Mouse (Mus musculus): ENCODE data around the gene Rrm1.
A peak's percentile ranks its signal among the peaks of the same experiment; 100 is the strongest.
"Not testable (repeated sequence)": the region's sequence is repeated elsewhere in the genome, so short reads cannot be mapped to it uniquely, and the experiment has no call there.

Rrm1 gene

DNA sequence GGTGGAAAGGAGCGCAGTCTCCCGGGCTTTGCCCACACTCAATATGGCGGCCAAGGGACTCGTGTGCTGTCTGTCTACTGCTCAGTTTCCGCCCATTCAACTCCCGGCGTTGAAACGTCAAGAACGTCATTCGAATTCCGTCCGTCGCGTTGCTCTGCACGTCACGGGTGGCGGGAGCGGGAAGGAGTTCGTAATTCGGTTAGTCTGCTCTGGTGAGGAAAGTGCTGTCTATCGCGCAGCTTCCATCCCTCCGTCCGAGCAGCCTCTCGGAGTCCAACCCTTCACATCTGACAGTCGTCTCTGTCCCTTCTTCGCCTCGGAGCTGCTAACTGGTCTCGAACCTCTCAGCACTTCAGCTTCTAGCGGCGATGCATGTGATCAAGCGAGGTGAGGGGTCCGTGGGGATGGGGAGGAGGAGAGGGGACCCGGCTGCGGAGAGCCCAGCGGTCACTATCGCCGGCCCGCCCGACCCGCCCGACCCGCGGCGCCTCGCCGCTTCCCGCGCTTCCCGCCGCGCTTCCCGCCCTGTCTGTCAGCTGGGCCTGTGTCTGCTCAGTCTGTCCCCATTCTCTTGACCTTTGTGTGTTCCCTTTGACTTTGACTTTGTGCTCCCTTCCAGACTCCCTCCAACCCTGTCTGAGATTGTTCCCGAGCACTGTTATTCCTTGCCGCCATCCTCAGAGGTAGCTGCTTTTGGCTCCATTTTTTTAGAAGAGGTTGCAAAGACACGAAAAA, at the start of gene Rrm1:
Rrm1 (plus strand) TSS at position 39 of the 735 bp plus-strand sequence.
- peak; percentile 95 to 96 for DNase-seq

DNA sequence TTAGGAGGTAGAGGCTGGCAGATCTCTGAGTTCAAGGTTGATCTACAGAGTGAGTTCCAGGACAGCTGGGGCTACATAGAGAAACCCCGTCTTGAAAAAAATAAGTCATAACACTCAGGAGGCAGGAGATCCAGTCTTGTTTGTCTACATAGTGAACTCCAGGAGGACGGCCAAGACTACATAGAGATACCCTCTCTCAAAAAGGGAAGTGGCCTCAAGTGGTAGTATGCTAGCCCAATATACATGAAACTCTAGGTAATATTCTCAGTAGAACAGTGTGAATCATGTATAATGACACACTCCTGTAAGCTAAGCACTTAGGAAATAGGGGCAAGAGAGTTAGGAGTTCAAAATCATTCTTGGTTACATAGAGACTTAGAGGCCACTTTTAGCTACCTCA, 47.6 kb upstream of the Rrm1 start:
- no peak for DNase-seq

DNA sequence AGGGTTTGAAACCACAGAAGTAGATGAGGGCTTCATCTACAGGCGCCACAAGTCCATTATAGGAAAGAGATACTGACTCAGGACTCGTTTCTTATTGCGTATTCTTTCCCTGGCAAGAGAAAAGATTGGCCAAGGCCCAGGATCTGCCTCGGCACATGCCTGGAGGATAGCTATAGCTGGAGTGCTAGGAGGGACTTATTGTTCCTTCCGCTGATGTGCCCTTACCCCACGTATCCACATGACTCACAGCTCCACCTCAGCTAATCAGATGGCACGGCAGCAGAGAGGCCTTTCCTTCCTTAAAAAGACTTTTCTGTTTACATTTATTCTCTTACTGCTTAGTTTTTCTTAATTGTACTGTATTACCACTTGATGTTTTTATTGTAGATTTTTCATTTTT, 45.6 kb upstream of the Rrm1 start:
- DNase-seq, result no peak

DNA sequence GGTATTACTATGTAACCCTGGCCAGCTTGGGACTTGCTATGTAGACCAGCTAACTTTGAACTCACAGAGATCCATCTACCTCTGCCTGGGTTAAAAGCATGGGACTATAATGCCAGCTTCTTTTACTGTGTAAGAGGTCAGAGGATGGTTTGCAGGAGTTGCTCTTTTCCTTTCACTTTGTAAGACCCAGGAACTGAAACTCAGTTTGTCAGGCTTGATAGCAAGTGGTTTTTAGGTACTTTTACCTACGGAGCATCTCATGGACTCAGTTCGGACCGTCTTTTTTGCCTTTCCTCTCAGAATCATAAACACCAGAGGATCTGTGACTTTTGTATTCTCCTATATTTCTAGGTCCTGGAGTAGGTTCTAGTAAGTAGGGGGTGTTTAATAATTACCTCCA, 45.2 kb upstream of the Rrm1 start:
- DNase-seq, result no peak

DNA sequence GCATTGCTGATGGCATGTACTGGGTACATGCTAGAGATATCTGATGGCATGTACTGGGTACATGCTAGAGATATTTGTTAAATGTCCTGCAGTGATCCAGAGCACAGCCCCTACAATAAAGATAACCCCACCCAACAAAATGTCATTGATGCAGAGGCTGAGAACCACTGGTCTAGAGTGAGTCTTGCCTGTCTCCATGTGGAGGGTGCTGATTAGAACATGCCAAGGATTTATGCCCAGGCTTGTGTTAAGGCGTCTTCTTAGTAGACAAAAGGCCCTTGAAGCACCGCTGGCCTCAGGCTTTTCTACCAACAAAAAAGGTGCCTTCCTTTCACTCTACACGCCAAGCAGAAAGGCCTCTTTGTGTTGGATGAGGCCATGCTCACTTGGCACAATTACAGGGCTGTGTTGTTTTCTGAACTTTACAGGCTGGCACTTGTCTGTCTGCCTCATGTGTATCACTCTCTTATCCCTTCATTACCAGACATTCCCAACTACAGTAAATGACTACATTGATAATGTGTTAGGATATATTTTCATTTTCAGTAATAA, 42.2 kb upstream of the Rrm1 start:
- DNase-seq, result no peak

DNA sequence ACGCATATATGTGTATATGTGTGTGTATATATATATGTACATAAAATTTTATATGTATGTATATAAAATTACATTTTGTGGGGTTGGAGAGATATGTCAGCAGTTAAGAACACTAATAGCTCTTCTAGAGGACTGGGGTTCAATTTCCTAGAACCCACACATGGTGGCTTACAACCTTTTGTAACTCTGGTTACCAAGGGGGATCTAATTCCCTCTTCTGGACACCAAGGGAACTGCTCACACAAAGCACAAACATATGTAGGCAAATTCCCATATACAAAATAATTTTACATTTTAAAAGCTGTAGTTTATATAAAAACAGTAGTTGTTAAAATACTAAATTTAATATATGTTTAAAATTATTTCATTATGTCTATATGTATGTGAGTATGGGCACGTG, 37.4 kb upstream of the Rrm1 start:
- DNase-seq, result no peak

DNA sequence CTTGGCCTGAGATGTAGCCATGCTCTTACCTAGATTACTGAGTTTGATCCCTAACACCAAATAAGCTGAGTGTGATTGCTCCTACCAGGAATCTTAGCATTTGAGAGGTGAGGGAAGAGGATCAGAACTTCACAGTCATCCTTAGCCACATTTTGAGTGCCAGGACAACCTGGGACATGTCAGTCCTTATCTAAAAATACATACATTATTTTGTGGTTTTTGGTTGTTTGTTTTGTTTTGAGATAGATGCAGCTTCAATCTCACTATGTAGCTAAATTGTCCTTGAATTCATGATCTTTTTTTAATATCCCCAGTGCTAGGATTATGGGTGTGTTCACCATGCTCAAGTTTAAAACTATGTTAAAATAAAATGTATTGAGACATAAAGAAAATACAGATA, 34.1 kb upstream of the Rrm1 start:
- no peak for DNase-seq

DNA sequence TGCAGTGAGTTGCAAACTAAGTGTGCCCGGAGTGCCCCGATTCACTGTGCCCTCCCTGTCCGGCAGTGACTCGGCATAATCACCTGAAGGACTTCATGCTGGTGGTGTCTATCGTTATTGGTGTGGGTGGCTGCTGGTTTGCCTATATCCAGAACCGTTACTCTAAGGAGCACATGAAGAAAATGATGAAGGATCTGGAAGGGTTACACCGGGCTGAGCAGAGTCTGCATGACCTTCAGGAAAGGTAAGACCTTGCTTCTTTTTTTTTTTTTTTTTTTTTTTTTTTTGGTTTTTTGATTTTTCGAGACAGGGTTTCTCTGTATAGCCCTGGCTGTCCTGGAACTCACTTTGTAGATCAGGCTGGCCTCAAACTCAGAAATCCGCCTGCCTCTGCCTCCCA, 26.2 kb upstream of the Rrm1 start:
- DNase-seq, result not testable (repeated sequence)

DNA sequence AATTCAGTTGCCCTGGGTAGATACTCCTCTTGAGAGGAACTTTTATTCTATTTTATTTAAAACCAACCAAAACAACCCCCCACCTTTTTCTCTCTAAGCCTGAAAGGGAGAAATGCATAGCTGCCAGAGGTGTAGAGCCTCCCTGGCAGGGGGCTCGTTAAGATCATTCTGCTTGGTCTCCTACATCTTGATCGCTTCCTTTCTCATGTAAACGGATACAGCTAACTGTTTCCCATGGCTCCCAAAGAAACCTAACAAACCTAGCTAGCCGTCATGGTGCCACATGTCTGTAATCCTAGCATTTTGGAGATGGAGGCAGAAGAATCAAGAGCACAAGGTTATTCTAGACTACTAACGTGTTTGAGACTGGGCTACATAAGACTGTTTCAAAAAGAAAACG, 25.7 kb upstream of the Rrm1 start:
- DNase-seq, result no peak

DNA sequence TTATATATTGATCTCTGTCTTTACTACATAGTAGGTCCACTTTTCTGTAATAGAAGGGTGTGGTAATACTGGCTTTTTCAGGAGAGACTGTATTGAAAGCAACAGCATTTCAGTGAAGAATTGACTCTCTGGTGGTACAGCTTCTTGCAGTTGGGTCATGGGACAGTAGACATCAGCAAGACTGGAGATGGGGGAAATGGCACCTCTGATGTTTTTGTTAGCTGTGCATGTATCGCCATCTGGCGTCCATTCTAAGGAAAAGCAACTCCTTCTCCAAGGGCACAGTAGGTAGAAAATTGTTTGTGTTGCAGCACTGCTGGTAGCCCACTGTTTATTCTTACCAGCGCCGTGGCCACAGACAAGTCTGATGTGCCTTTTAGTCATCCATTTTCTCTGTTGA, 24.1 kb upstream of the Rrm1 start:
- peak; percentile 46 to 47 for DNase-seq

DNA sequence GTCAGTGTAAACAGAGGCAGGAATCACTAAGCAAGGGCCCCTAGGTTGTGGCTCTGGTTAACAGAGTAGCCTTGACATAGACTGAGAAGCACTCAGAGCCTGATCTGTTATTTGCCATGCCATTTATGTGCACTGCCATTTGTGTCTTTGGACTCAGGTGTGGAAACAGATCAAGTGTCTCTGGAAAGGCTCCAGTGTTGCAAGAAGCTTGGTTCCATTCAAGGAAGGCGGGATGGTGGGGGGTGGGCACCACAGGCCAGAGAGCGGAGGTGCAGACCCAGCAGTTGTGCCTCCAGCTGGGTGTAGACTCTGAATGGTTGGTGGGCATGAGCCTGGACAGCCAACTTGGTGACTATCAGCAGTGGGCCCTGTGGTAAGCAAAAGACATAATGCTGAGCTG, 19.5 kb upstream of the Rrm1 start:
- no peak for DNase-seq

DNA sequence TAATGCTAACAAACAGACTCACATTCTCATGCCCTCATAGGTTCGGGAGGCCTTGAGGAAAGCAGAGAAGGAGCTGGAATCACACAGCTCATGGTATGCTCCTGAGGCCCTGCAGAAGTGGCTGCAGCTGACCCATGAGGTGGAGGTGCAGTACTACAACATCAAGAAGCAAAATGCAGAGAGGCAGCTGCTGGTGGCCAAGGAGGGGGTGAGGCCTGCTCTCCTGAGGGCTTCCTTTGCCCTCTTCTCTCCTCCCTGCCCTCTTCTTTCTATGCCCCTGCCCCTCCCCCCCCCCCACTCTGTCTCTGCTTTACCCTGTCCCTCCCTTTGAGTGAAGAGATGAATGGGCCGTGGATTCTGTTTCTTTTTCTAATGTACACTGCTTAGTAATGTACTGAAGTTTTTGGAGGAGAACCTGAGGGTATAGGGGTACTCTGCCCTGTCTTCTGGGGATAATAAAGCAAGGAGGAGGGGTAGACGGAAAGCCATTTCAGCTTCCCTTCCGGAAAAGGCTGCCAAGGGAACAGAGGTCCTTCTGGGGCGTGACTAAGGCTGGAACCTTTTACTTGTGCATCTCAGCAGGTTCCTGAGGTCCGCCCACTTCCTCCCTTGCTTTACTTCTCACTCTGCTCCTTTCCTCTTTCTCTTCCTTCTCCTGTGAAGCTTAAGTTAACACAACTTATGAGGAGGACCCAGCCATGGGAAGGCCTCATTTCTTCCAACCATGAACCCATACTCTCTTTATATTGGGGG, 15.4 kb upstream of the Rrm1 start:
- DNase-seq, result peak in 1 of 2 experiments; percentile 4

DNA sequence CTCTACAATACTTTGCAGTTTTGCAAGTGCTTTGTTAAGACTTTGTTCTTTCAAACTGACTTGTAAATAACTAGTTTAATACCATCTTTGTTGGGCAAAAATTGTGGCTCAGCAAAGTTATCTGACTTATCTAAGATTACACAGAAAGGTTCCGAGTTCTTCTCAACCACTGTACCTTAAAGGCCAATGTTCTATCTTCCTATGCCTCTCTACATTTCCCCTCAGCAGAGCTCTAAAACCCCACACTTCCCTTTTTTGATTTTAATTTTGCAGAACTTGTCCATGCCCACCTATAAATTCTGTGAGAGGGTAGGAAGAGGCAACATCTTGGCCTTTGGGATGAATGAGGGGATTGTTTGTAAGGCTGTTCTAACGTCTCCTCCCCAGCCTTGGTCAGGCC, 7.2 kb upstream of the Rrm1 start:
- no peak for DNase-seq

DNA sequence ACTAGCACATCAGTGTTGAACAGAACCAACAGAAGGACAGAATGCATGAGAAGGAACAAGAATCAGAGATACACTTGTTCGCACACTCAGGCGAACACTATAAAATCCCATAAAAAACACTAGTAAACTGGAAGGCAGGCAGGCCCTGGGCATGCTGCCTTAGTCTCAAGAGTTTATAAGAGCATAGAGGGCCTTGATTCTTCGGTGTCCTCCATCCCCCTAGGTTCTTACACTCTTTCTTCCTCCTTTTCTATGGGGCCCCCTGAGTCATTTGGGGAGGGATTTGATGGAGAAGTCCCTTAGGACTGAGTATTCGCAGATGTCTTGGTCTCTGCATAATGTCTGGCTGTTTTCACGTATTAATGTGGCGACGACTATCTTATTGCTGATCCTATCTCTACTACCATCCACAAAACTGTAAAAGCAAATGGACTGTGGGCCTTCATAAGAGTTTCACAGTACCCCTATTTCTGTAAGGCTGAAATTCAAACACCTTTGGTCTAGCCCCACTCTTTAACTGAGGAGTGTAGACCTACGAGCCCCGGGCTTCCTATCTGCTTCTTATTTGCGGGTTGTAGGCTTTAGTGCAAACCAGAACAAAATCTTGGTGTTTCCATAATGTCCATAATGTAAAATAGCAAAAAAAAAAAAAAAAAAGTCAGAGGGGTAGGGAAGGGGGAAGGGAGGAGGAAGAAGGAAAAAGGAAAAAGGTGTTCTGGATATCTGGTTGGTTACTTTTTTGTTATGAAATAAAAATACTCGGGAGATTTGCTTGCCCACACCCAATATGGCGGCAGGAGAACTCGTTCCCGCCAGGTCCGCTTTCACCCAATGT, 456 bp upstream of the Rrm1 start:
- no peak for DNase-seq

DNA sequence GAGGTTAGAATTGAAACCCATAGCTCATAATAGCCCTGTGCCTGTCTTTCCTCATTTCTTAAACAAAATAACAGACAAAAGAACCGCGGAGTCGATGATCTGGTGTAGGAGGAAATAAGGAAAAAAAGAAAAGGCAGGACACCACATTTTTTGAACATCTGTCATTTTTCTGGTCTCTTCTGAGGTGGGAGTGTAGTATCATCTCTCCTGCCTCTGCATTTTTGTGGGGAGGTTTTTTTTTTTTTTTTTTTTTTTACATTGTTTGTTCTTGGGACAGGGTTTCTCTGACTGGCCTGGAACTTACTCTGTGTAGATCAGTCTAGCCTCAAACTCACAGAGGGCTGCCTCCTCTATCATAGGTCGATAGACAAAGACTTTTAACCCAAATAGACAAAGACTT, 937 bp downstream of the Rrm1 start:
- no peak for DNase-seq

DNA sequence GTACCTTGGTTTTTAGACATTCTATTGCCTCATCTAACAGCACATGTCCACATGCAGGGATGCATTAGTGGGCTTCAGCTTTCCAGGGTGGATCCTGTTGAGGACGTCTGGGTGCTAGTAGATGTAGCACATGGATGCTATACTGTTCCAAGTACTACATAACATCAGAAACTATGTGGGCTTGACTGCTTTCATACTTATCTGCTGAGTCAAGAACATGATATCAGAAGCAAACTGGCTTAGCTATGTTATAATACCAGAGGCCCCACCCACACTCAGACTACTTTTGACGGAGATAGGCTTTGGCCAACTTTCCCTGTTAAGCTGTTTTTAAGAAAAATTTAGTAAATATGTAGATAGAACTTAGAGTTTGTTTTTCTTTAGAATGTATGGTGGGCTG, 2.8 kb downstream of the Rrm1 start:
- no peak for DNase-seq

DNA sequence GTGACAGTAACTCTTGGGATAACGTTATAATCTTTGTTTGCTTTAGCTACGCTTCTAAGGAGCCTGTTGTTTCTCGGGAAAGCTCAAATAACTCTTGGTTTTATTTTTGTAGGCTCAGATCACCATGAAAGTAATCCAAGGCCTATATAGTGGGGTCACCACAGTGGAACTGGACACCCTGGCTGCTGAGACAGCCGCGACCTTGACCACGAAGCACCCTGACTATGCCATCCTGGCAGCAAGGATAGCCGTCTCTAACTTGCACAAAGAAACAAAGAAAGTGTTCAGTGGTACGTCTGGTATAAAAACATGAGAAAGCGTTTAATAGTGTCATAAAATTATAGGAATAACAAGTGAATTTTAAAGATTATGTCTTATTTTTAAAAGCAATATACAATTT, 4.9 kb downstream of the Rrm1 start:
- DNase-seq, result no peak

DNA sequence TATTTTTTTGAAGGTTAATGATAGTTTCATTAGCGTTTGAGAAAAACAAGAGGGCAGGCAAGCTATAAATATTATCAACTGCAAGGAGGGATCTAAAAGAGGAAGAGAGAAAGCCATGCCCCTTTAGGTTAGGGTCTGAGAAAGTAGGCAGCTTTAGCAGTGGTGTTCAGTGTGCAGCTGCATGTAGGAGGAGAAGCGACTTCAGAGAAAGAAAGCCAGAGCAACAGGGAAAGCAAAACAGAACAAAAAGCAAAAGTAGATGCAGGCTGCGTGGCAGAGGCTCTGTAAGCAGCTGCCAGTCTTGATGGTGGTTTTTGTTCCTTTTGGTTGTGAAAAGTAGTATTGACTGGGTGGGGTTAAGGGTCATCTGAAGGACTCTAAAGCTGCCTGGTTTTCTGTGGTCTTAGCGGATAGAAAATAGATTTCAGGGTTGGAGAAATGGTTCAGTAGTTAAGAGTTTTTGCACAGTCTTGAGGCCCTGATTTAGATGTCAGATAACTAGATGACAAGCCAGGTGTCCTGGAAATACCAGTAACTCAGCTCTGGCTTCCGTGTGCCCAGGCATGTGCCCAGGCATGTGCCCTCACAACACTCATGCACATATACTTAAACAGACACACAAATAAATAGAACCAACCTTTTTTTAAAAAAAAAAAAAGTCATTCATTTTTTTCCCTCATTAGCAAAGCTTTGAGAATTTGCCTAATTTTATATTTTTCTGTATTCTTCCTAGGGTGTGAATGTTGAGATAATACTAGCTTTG, 17.3 kb downstream of the Rrm1 start:
- DNase-seq, result no peak

DNA sequence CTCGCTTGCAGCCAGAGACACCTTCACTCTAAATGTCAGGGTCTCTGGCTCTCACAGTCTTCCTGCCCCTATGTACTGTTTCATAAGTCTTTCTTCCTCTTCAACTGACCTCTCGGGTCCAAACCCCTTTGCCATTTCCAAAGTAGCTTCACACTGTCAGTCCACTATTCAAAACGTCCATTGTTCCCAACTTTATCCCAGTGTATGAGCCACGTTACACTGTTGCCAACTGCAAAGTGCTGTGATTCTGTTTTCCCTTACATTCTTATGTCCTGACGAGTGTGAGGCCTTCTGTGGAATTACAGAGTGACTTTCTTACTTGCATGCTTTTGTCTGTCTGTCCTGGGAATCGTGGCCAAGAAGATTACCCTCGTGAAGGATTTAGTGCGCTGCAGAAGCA, 26.1 kb downstream of the Rrm1 start:
- DNase-seq, result no peak

DNA sequence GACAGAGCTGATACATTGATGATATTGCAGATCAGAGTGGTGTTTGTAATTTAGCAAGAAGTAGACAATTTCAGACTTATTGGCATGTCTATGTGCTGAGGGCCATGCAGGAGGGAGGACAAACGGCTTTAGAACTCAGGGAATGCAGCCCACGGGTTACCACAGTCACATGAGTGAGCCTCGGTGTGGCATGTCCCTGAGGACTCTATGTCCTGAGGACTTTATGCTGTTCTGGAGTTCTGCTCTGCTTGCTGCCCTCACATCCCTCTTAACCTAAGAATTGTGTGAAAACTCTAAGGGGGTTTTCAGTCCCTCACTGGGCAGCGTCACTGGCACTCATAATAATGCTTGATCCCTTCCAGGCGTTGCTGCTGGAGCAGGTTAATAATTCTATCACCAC, 31.2 kb downstream of the Rrm1 start:
- no peak for DNase-seq

DNA sequence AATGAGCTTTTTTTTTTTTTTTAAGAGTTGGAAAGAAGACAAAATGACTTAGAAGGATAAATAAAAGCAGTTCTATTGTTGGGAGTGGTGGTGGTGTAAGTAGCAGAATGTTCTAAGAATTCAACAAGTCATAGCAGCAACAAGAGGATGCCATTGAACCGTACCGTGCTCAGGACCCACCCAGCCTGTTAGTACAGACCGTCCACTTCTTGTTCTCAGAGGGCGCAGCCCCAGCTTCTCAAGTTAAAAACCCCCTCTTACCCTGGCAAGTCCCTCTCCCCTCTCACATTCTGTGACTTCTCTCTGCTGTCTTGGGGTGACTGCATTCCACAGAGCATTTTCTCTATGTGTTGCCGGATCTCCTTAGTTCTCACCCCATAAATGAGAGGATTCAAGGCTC, 35.1 kb downstream of the Rrm1 start:
- DNase-seq, result no peak

DNA sequence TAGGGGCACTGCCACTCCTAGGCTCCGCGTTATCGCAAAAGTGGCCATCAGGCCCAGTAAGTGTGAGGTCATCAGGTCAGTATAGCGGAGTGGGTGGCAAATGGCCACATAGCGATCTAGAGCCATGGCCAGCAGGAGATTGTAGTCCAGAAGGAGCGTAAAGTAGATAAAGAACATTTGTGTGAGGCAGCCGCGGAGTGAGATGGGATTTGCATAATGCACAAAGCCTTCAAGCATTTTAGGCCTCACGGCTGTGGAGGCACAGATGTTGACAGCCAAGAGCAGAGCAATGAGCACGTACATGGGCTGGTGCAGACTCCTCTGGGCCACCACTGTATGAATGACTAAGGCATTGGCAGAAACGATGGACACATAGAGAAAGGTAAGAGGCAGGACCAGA, 35.9 kb downstream of the Rrm1 start:
- DNase-seq, result no peak

DNA sequence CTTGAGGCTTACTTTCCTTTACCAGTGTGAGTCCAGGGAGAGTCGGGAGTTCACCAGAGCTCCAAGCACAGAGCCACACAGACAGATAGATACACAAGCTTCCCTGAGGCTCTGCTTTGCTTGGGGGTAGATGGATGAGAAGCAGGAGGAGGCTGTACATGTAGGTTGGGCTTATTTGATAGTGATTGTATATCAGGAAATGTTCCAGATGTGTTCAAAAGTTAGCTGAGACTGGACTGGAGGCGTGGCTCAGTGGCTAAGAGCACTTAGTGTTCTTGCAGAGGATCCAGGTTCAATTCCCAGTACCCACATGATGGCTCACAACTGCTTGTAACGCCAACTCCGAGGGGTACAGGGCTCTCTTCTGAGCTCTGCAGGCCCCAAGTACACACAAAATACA, 36.9 kb downstream of the Rrm1 start:
- no peak for DNase-seq
